Mouse (Mus musculus) heart, postnatal 0 days (tissue): ENCODE data around the gene Lmx1b.

Source experiments
- CTCF ChIP-seq: IDR thresholded peaks from 2 replicates; pipeline ENCODE4 v1.5.1; 2016; ENCODE audit warnings: antibody characterized with exemption, control low read depth, low read depth
- EP300 ChIP-seq: IDR thresholded peaks from 2 replicates; pipeline ENCODE4 v1.6.1; 2016; ENCODE audit warnings: antibody characterized with exemption, low read depth

DNA sequence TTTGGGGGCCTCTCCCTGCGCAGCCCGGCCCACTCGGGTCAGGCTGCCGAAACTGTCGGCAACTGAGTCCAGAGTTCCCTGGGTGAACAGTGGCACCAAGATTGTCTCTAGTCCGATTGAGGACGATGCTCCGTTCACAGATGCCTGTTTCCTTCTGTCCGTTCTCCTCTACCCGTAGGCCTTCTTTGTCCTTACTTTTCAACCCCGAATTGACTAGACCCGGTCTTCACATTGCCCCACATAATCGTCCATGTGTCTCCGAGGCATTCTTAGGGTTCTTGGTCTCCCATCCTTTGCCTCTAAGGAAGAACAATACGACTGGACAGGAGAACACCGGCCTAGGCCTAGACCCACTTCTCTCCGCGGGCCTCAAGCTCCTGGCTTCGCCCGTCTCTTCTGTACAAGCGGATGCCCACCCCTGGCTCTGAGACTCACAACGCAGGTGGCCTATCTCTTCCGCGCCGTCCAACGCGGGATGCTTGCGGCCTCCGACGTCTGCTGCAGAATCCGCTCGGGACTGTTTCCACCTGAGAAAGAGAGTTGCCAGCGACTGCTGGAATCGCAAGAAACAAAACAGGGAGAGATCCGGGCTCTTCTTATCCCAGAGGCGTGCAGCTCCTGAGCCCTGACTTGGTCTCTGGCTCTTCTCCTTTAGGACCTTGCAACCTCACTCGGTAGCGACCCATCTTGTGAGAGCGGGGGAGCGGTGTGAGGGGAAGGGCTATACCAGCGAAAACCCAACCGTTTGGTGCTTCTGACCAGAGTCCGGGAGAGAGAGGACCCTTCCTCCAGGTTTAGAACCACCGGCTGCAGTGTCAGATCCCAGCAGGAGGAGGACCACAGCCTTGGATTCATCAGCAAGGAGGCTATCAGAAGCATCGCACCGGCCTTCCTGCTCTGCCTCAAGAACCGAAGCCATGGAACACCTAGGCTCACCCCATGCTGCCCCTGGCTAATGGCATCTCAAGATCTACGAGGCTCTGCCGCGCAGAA, 3.7 kb upstream of the Lmx1b start:
- TF ChIP-seq EP300 (no peak), CTCF (no peak)
